Mouse (Mus musculus) midbrain, embryonic 15.5 days (tissue): ENCODE measurements at regions not wholly inside any gene's neighbourhood (a gene's known extent, or its start where the extent isn't known, plus 50 kb on each side); places are given as distances from the start of the nearest gene placed in this dataset.

Source experiments
- ATAC-seq: fragments of 200-750 bp; cut with Nextera tagmentation; replicated peaks from 2 replicates; pipeline ENCODE4 v1.8.0; 2017; ENCODE audit warnings: moderate TSS enrichment
- H3K27ac ChIP-seq: fragments of 300-500 bp; sonication (generic); 2 replicates; pipeline ENCODE4 v1.5.1; 2015; ENCODE audit warnings: mild to moderate bottlenecking, inconsistent platforms
- H3K27me3 ChIP-seq: fragments of 300-500 bp; sonication (generic); replicated peaks from 2 replicates; pipeline ENCODE4 v1.6.1; 2015; ENCODE audit warnings: inconsistent platforms
- H3K36me3 ChIP-seq: fragments of 300-500 bp; sonication (generic); replicated peaks from 2 replicates; pipeline ENCODE4 v1.6.1; 2015; ENCODE audit warnings: inconsistent platforms
- H3K4me1 ChIP-seq: fragments of 300-500 bp; sonication (generic); 2 replicates; pipeline ENCODE4 v1.6.1; 2015; ENCODE audit warnings: inconsistent platforms
- H3K4me2 ChIP-seq: fragments of 300-500 bp; sonication (generic); 2 replicates; pipeline ENCODE4 v1.6.1; 2015; ENCODE audit warnings: inconsistent platforms, mild to moderate bottlenecking, moderate library complexity
- H3K4me3 ChIP-seq: fragments of 300-500 bp; sonication (generic); 2 replicates; pipeline ENCODE4 v1.5.1; 2015; ENCODE audit warnings: mild to moderate bottlenecking, inconsistent platforms
- H3K9ac ChIP-seq: fragments of 300-500 bp; sonication (generic); 2 replicates; pipeline ENCODE4 v1.6.1; 2015; ENCODE audit warnings: mild to moderate bottlenecking, inconsistent platforms
- H3K9me3 ChIP-seq: fragments of 300-500 bp; sonication (generic); 2 replicates; pipeline ENCODE4 v1.6.1; 2016; ENCODE audit warnings: inconsistent platforms
- WGBS: fragments of 180-500 bp; shearing (Covaris S2); methylation state at CpG from one replicate; pipeline ENCODE4 v1.1.7; 2015; ENCODE audit warnings: mixed read lengths; 5-methylcytosine and 5-hydroxymethylcytosine counted together

DNA sequence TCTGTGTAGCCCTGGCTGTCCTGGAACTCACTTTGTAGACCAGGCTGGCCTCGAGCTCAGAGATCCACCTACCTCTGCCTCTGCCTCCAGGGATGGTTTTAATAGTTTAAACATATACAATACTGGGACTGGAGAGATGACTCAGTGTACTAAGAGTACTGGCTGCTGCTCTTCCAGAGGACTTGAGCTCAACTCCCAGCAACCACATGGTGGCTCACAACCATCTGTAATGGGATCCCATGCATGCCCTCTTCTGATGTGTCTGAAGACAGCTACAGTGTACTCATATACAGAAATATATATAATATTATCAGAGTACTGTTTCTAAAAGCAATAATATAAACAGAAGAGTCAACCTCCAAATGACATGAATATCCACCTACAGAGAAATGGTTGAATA lies 240.7 kb upstream of the Tsc22d2 start:
- 78% methylated on average over 1 of the region's 1 CpGs for WGBS
- H3K4me3 ChIP-seq = no peak overlapping the region
- H3K36me3 ChIP-seq = no peaks in the 10 kb centered on the region
- no peak for ATAC-seq
- no peaks in the 10 kb centered on the region for H3K4me1 ChIP-seq
- no peak overlapping the region for H3K9ac ChIP-seq
- no peaks in the 10 kb centered on the region for H3K27me3 ChIP-seq
- no peaks in the 10 kb centered on the region for H3K9me3 ChIP-seq
- no peak overlapping the region for H3K27ac ChIP-seq
- no peak overlapping the region for H3K4me2 ChIP-seq

- H3K4me1 ChIP-seq = no peaks in the 10 kb centered on the region
- no peaks in the 10 kb centered on the region for H3K9me3 ChIP-seq
- H3K36me3 ChIP-seq = no peaks in the 10 kb centered on the region
- H3K27me3 ChIP-seq = no peaks in the 10 kb centered on the region
- ATAC-seq = no peak
- no peak overlapping the region for H3K9ac ChIP-seq
- no peak overlapping the region for H3K27ac ChIP-seq
- WGBS = 50% methylated on average over 3 of the region's 3 CpGs
- no peak overlapping the region for H3K4me2 ChIP-seq
- no peak overlapping the region for H3K4me3 ChIP-seq
Measured at GRCm38 (mm10) chr3:58181715-58182114, 232.8 kb upstream of the Tsc22d2 start.

DNA sequence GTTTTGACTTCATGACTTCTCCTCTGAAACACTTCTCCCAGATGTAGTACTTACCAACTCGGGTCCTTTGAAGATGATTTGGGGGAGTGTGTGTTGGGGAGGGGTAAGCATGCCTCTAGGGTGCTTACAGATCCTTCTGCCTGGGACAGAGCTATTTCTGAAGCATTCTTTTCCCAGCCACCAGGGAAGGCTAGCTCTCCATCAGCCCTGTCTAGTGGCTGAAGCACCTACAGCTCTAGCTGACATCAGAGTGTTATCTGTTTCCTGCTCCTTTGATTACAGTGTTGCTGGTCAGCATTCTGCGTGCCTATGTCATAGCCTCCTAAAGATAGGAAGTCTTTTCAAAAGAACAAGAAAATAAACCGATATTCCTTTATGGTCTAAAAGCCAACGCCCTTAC lies 232.2 kb upstream of the Tsc22d2 start:
- no peaks in the 10 kb centered on the region for H3K9me3 ChIP-seq
- H3K9ac ChIP-seq = no peak overlapping the region
- no peak overlapping the region for H3K4me2 ChIP-seq
- no peak for ATAC-seq
- H3K27me3 ChIP-seq = no peaks in the 10 kb centered on the region
- 83% methylated on average over 4 of the region's 4 CpGs for WGBS
- H3K4me1 ChIP-seq = no peaks in the 10 kb centered on the region
- no peak overlapping the region for H3K4me3 ChIP-seq
- no peaks in the 10 kb centered on the region for H3K36me3 ChIP-seq
- H3K27ac ChIP-seq = no peak overlapping the region

- Histone ChIP-seq H3K36me3 (no peaks in the 10 kb centered on the region), H3K4me2 (no peak overlapping the region), H3K27me3 (no peaks in the 10 kb centered on the region), H3K9ac (no peak overlapping the region), H3K27ac (no peak overlapping the region), H3K4me1 (no peaks in the 10 kb centered on the region), H3K9me3 (no peaks in the 10 kb centered on the region), H3K4me3 (no peak overlapping the region)
- WGBS = 61% methylated on average over 3 of the region's 3 CpGs
- ATAC-seq = no peak
Measured at GRCm38 (mm10) chr3:58183279-58183678, 231.2 kb upstream of the Tsc22d2 start.

DNA sequence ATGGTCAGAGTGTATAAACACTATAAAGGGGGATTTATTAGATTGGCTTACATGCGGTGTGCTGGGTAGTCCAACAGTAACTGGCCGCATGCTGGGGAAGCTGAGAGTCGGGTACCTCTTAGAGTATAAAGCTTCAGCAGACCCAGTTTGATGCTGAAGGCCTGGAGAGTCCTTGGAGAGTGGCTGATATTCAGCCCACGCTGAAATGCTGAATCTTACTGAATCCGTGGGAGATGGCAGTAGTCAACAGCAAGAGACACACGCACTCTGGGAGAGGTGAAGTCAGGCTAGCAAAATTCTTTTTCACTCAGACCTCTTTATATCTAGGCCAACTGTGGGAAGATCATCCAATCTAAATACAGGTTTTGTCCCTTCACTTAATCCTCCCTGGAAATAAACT lies 214.1 kb upstream of the Tsc22d2 start:
- Histone ChIP-seq H3K4me1 (no peaks in the 10 kb centered on the region), H3K27ac (no peak overlapping the region), H3K4me3 (no peak overlapping the region), H3K4me2 (no peak overlapping the region), H3K9ac (no peak overlapping the region), H3K9me3 (no peaks in the 10 kb centered on the region), H3K27me3 (no peaks in the 10 kb centered on the region), H3K36me3 (no peaks in the 10 kb centered on the region)
- WGBS = 86% methylated on average over 6 of the region's 6 CpGs
- no peak for ATAC-seq

DNA sequence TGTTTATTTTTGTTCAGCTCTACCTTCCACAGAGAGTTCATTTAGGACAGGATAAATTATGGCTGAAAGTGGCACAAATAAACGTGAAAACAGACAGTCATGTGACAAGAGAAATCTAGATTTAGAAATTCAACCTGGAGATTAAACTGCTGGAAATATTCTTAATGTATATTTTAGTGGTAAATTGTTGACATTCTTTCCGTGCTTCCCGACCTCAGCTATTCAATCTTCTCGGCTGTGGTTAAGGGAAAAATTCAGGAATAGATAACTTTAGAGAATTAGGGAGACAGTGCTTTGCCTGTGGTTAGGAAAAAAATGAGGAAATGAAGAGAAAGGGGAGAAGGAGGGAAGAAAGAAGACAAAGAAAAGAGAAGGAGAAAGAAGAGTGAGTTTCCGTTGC lies 211.7 kb upstream of the Tsc22d2 start:
- H3K36me3 ChIP-seq = no peaks in the 10 kb centered on the region
- H3K4me1 ChIP-seq = no peaks in the 10 kb centered on the region
- H3K9me3 ChIP-seq = no peaks in the 10 kb centered on the region
- H3K4me2 ChIP-seq = no peak overlapping the region
- no peak overlapping the region for H3K9ac ChIP-seq
- no peaks in the 10 kb centered on the region for H3K27me3 ChIP-seq
- H3K27ac ChIP-seq = no peak overlapping the region
- WGBS = 84% methylated on average over 5 of the region's 5 CpGs
- ATAC-seq = no peak
- H3K4me3 ChIP-seq = no peak overlapping the region

DNA sequence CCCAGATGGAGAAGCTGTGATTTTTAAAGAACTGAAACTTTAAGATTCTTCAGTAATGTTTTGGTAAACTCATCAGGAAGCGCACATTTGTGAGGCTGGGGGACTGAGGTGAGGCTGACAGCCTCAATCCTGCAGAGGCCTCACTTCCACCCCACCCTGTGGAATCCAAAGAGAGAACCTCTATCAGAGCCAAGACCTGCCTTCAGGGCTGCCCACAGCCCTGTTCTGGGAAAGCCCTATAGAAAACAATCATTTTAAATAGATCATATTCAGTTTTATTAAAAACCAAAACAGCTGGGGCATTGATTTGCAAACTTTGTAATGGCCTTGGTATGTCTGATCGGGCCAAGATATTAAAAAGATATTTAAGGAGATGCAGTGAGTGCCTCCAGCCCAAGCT lies 210.7 kb upstream of the Tsc22d2 start:
- no peaks in the 10 kb centered on the region for H3K36me3 ChIP-seq
- H3K27ac ChIP-seq = no peak overlapping the region
- no peak overlapping the region for H3K4me2 ChIP-seq
- H3K9me3 ChIP-seq = no peaks in the 10 kb centered on the region
- no peak overlapping the region for H3K4me3 ChIP-seq
- no peak for ATAC-seq
- H3K9ac ChIP-seq = no peak overlapping the region
- no peaks in the 10 kb centered on the region for H3K4me1 ChIP-seq
- 84% methylated on average over 2 of the region's 2 CpGs for WGBS
- no peaks in the 10 kb centered on the region for H3K27me3 ChIP-seq

DNA sequence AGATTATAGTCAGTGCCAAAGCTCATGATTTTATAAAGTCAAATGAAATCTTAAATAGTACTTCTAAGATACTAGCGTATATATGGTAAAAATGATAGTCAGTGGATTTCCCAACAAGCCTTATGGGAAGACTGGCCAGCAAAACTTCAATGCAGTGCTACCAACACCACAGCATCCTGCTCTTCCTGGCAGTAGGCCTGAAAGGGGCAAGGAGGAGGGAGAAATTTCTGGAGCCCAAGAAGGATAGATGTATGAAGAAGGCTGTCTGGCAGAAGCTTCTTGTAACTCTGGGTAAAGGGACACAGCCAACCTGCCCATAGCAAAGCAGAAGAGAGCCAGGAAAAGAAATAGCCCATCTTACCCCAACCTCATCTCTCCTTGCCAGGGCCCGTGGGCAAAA lies 209.0 kb upstream of the Tsc22d2 start:
- Histone ChIP-seq H3K4me1 (no peaks in the 10 kb centered on the region), H3K27ac (no peak overlapping the region), H3K36me3 (no peaks in the 10 kb centered on the region), H3K4me2 (no peak overlapping the region), H3K9me3 (no peaks in the 10 kb centered on the region), H3K9ac (no peak overlapping the region), H3K4me3 (no peak overlapping the region), H3K27me3 (no peaks in the 10 kb centered on the region)
- no peak for ATAC-seq
- 95% methylated on average over 2 of the region's 2 CpGs for WGBS

- no peak overlapping the region for H3K4me2 ChIP-seq
Measured at GRCm38 (mm10) chr3:58206776-58207398, 207.6 kb upstream of the Tsc22d2 start.

DNA sequence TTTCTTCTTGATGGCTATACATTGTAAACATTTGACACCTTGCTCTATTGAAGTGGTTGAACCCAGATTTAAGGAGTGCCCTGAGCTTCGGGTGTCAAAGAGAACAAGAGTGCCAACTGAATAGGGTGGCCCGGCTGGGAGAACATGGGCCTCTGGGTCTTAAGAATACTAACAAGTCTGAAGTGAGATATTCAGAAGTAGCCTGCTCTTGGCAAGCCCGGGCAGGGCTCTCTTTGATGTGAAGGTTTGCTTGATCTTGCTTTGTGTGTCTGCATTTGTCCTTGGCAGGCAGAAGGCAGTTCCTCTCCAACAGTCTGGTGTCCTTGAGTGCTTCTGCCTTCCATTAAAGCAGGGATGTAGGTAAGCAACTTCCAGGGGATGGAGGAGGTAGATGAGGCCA lies 203.5 kb upstream of the Tsc22d2 start:
- Histone ChIP-seq H3K27me3 (no peaks in the 10 kb centered on the region), H3K4me1 (no peaks in the 10 kb centered on the region), H3K4me2 (no peak overlapping the region), H3K4me3 (no peak overlapping the region), H3K36me3 (no peaks in the 10 kb centered on the region), H3K9ac (no peak overlapping the region), H3K27ac (no peak overlapping the region), H3K9me3 (no peaks in the 10 kb centered on the region)
- no peak for ATAC-seq
- 54% methylated on average over 3 of the region's 3 CpGs for WGBS

More at GRCm38 (mm10) chr3:58206776-58207398, 207.6 kb upstream of the Tsc22d2 start:
- Histone ChIP-seq H3K9me3 (no peaks in the 10 kb centered on the region), H3K27ac (no peak overlapping the region), H3K9ac (no peak overlapping the region), H3K4me3 (no peak overlapping the region), H3K4me1 (no peaks in the 10 kb centered on the region), H3K36me3 (no peaks in the 10 kb centered on the region), H3K27me3 (no peaks in the 10 kb centered on the region)
- ATAC-seq = no peak
- WGBS = 63% methylated on average over 5 of the region's 5 CpGs

DNA sequence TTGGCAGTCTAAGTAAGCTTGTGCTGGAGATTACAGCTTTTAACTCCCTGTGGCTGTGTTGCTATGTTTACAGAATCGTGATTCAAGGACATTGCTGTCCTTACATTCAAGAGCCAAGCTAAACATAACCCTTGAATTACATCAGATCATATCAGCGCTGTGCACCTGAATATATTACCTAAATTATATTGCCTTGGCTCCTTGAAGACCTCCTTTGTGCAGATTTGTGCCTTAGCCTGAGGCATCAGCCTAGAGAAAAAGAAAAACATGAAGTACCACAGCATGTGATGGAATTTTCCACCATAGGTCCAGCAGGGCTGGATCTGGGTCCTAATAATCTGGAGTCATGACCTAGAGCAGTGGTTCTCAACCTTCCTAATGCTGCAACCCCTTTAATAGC lies 189.8 kb upstream of the Tsc22d2 start:
- Histone ChIP-seq H3K27me3 (no peaks in the 10 kb centered on the region), H3K9ac (no peak overlapping the region), H3K27ac (no peak overlapping the region), H3K4me3 (no peak overlapping the region), H3K4me1 (no peaks in the 10 kb centered on the region), H3K4me2 (no peak overlapping the region), H3K9me3 (no peaks in the 10 kb centered on the region), H3K36me3 (no peaks in the 10 kb centered on the region)
- ATAC-seq = no peak
- WGBS = 74% methylated on average over 2 of the region's 2 CpGs

DNA sequence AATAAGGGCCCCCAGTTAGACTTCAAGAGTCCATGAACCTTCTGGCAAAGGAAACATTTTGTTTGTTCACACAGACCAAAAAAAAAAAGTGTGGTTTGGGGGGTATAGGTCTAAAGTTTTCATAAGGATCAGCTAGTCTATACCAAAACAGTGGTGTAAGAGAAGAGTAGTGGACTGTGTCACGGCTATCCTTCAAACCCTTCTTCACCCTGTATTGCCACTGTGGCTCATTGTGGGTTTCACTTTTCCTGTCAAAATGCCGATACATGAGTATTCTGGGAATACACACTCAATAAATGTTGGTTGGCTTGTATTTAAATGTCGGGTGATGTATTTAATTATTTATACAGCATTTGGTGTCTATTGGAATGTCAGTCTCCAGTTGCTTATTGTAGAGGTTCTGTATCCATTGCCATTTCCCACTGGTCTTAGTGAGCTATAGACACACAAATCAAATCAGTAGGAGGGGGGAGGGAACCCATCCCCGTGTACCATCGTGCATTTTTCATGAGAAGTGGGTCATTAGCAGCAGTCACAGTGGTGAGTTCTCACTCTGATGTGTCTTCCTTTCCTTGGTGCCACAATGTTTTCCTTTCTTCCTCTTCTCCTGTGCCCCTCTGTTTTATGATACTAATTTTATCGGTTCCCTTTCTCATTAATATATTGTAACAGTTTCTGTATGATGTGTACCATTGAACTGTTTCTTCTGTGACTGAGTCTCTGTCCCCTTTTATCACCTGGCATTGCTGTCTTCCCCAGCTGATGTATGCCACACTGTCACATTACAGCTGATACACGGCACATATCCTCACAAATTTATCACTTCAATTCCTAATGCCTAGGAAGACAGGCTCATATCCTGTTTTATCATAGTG lies 187.8 kb upstream of the Tsc22d2 start:
- Histone ChIP-seq H3K9ac (no peak overlapping the region), H3K27me3 (no peaks in the 10 kb centered on the region), H3K9me3 (no peaks in the 10 kb centered on the region), H3K4me1 (no peaks in the 10 kb centered on the region), H3K4me2 (no peak overlapping the region), H3K27ac (peak overlapping the region; percentile 34; the same call in 1 of the 2 replicates), H3K36me3 (no peaks in the 10 kb centered on the region), H3K4me3 (no peak overlapping the region)
- WGBS = 64% methylated on average over 7 of the region's 7 CpGs
- ATAC-seq = peak; percentile 89

- Histone ChIP-seq H3K9me3 (no peaks in the 10 kb centered on the region), H3K27ac (peak overlapping the region; percentile 34; the same call in 1 of the 2 replicates), H3K4me3 (no peak overlapping the region), H3K4me1 (no peaks in the 10 kb centered on the region), H3K4me2 (no peak overlapping the region), H3K9ac (no peak overlapping the region), H3K36me3 (no peaks in the 10 kb centered on the region), H3K27me3 (no peaks in the 10 kb centered on the region)
- ATAC-seq = peak; percentile 64
- 67% methylated on average over 5 of the region's 5 CpGs for WGBS
Measured at GRCm38 (mm10) chr3:58227322-58227627, 187.2 kb upstream of the Tsc22d2 start.
